Mouse (Mus musculus) kidney, adult 2 months (tissue): Measurements from ENCODE around the gene Washc3. TPM values are rescaled to one million over a fixed set of nuclear protein-coding genes. Genes with fewer than 3 reads are reported as not detected.
A peak's percentile ranks its signal among the peaks of the same experiment; 100 is the strongest.

Experiments
- DNase-seq: peaks from one replicate; pipeline ENCODE4 v3.0.0; 2021
- H3K27ac ChIP-seq: fragments of 200-500 bp; 2 replicates; pipeline ENCODE4 v1.5.1; 2012; ENCODE audit warnings: low read depth, low read length, control low read depth, inconsistent platforms; ENCODE audit not compliant: insufficient read depth
- H3K27me3 ChIP-seq: fragments of 200-500 bp; replicated peaks from 2 replicates; pipeline ENCODE4 v1.6.1; 2012; ENCODE audit warnings: mild to moderate bottlenecking, moderate library complexity, low read length, inconsistent platforms; ENCODE audit not compliant: control insufficient read depth, insufficient read depth
- H3K36me3 ChIP-seq: fragments of 200-500 bp; 2 replicates; pipeline ENCODE4 v1.6.1; 2012; ENCODE audit warnings: mild to moderate bottlenecking, moderate library complexity, low read length, inconsistent platforms; ENCODE audit not compliant: control insufficient read depth, insufficient read depth
- H3K4me1 ChIP-seq: fragments of 200-500 bp; 2 replicates; pipeline ENCODE4 v1.6.1; 2011; ENCODE audit warnings: low read length; ENCODE audit not compliant: control insufficient read depth, insufficient read depth
- H3K4me3 ChIP-seq: fragments of 200-500 bp; 2 replicates; pipeline ENCODE4 v1.5.1; 2011; ENCODE audit warnings: mild to moderate bottlenecking, low read depth, low read length, control low read depth; ENCODE audit not compliant: insufficient read depth
- CTCF ChIP-seq: fragments of 200-500 bp; conservative IDR thresholded peaks from 2 replicates; pipeline ENCODE4 v1.5.1; 2011; ENCODE audit warnings: low read depth, mild to moderate bottlenecking, control low read depth, low read length, moderate library complexity, mixed read lengths; ENCODE audit not compliant: insufficient read depth, insufficient read length
- POLR2A ChIP-seq: fragments of 200-500 bp; IDR thresholded peaks from one replicate; pipeline ENCODE4 v1.6.1; 2011; ENCODE audit warnings: low read depth, low read length, control low read depth
- WGBS: fragments of 180-500 bp; shearing (Covaris S2); methylation state at CpG from one replicate; pipeline ENCODE4 v1.1.7; 2018; 5-methylcytosine and 5-hydroxymethylcytosine counted together
- polyA plus RNA-seq: library from polyadenylated mRNA; depleted of rRNA; stranded (reverse); fragments of >200 nt; gene quantifications from 2 replicates; pipeline ENCODE4 v1.2.3, GENCODE M21; 2012

Washc3 gene
- polyA plus RNA-seq, 1 experiment, result 25.4 TPM

DNA sequence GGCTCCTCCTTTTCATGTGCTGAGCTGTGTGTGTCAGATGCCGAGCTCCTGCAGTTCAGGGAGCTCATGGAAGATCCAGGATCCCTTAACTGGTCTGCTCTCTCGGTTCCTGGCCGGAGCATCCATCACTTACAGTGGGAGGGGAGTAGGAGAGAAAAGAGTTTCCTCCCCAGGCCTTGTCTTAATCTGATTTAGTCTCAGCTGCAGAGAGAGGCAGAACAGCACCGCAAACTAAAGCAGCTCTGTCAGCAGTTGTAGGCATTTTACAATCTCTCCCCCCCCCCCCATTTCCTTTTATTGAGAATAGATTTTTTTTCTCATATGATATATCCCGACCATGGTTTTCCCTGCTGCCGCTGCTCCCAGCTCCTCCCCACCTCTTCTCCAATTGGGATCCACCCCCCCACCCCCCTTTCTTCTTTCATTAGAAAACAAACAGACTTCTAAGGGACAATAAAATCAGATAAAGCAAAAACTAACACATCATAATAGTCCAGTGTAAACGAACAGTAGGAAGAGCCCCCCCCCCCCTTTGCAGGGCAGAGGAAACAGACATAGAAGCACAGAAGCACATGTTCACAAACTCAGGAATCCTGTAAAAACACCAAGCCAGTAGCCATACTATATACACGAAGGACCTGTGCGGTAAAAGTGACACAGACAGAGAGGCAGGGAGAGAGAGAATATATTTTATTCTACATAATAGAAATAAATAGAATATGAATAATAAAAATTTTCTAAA, 51.4 kb downstream of the Washc3 start:
- no peak overlapping the region for H3K4me3 ChIP-seq
- 61% methylated on average over 9 of the region's 9 CpGs for WGBS
- H3K27ac ChIP-seq, result no peak overlapping the region
- no peak for DNase-seq
- no peaks in the 10 kb centered on the region for H3K27me3 ChIP-seq
- H3K4me1 ChIP-seq, result no peaks in the 10 kb centered on the region; the same call in 1 of the 2 replicates
- H3K36me3 ChIP-seq, result no peaks in the 10 kb centered on the region
- TF ChIP-seq CTCF (no peak), POLR2A (no peak)

DNA sequence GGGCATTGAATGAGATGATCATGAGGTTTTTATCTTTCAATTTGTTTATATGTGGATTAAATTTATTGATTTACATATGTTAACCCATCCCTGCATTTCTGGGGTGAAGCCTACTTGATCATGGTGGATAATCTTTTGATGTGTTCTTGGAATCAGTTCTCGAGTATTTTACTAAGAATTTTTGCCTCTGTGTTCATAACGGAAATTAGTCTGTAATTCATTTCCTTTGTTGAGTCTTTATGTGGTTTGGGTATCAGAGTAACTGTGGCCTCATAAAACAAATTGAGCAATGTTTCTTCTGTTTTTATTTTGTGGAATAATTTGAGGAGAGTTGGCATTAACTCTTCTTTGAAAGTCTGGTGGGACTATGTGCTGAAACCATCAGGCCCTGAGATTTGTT, 54.7 kb downstream of the Washc3 start:
- no peak for DNase-seq
- H3K36me3 ChIP-seq, result no peaks in the 10 kb centered on the region
- H3K27me3 ChIP-seq, result no peaks in the 10 kb centered on the region
- TF ChIP-seq POLR2A (no peak), CTCF (no peak)
- no peak overlapping the region for H3K27ac ChIP-seq
- H3K4me3 ChIP-seq, result no peak overlapping the region
- H3K4me1 ChIP-seq, result no peaks in the 10 kb centered on the region
- 77% methylated on average over 2 of the region's 2 CpGs for WGBS

DNA sequence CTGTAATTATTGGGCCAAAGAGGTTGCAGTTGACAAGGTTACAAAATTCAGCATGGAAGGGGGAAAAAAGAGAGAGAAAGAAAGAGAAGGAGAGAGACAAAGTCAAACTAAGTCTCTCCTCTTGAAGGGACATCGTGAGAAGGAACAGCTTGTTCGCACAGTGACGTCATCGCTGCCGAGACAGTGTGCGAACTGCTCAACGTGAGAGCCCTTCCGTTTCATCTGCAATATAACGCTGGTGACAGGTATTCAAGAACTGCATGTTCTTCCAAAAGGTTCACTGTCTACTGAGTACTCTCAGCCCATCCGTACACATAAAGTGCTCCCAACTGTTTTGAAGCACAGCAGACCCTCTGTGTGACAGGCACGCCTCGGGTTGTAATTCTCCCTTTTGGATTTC, 59.4 kb downstream of the Washc3 start:
- Histone ChIP-seq H3K27ac (no peak overlapping the region), H3K36me3 (no peaks in the 10 kb centered on the region), H3K4me3 (no peak overlapping the region), H3K27me3 (no peaks in the 10 kb centered on the region), H3K4me1 (no peaks in the 10 kb centered on the region)
- WGBS, result 58% methylated on average over 12 of the region's 12 CpGs
- TF ChIP-seq POLR2A, result no peak
- peak; percentile 8 for DNase-seq

DNA sequence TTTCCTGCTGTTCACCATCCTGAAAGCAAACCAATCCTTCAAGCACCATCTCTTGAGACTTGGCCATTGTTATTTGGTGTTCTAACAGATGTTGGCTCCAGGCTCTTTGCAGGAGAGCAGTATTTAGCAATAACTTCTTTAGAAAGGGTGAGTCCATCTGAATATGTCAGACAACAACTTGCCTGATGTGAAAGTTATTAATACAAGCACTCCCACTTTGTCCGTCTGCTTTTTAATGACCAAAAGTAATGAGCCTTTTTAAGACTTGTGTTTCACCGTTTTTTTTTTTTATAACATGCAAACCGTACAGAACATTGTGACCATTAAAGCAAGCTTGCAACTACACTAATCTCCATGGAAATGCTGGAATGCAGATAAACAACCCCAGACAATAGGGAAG, 60.3 kb downstream of the Washc3 start:
- peak overlapping the region; percentile 60 for H3K27ac ChIP-seq
- no peak overlapping the region for H3K4me3 ChIP-seq
- no peak for DNase-seq
- WGBS, result 33% methylated on average over 3 of the region's 3 CpGs
- H3K4me1 ChIP-seq, result no peaks in the 10 kb centered on the region
- no peaks in the 10 kb centered on the region for H3K27me3 ChIP-seq
- TF ChIP-seq CTCF (no peak), POLR2A (no peak)
- H3K36me3 ChIP-seq, result no peaks in the 10 kb centered on the region

DNA sequence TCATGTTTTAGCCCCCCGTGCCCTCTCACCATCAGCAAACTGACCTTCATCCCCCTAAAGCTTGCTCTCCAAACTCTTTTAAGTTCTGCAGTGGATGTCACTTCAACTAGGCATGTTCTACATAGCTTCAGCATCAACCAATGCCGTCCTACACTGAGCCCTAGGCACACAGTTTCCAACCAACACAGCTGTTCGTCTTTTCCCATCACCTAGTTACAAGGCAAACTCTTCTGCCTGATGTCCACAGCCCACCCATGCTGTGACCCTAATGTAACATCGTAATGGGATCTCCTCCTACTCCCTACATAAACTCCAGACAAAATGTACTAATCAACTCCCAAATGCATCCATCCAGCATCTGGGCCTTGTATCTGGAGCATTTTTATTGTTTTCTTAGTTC, 62.5 kb downstream of the Washc3 start:
- Histone ChIP-seq H3K27ac (no peak overlapping the region), H3K27me3 (no peaks in the 10 kb centered on the region), H3K36me3 (no peaks in the 10 kb centered on the region), H3K4me1 (no peaks in the 10 kb centered on the region), H3K4me3 (no peak overlapping the region)
- no peak for DNase-seq
- TF ChIP-seq CTCF (no peak), POLR2A (no peak)
- 69% methylated on average over 4 of the region's 4 CpGs for WGBS

DNA sequence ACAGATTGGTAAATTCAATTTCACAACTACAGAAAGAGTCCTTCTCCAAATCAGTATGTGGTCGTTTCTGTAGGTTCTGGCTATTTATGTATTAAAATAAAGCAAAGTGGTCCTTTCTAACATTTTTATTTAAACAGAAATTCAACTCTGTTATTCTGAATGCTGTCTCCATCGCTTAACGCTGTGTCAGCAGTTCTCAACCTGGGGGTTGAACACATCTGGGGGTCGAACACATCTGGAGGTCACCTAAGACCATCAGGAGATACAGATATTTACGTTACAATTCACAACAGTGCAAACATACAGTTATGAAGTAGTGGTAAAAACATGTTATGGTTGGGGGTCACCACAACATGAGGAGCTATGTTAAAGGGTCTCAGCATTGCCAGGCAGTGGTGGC, 73.2 kb downstream of the Washc3 start:
- Histone ChIP-seq H3K4me3 (no peak overlapping the region), H3K27ac (no peak overlapping the region), H3K36me3 (no peaks in the 10 kb centered on the region), H3K4me1 (no peaks in the 10 kb centered on the region), H3K27me3 (no peaks in the 10 kb centered on the region; the same call in 1 of the 2 replicates)
- no peak for TF ChIP-seq POLR2A
- no peak for TF ChIP-seq CTCF
- DNase-seq, result no peak
- WGBS, result 89% methylated on average over 5 of the region's 5 CpGs

DNA sequence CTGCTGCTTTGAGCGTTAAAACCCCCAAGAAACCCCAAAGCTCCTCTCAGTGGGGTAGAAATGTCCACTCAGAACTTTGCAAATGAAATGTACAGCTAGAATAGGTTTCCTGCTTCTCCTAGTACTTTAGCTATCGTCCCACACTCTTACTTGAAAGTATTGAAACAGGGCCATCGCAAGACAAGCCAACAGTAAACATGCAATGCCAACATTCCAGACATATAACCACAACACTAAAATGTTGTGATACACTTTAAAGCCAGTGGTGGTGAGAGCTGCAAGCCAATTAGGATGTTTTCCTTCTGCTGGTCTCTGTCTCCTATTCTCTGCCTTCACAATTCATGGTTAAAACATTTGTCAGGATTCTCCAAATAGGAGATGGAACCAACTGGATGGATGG, 80.8 kb downstream of the Washc3 start:
- no peak for TF ChIP-seq CTCF
- no peak for TF ChIP-seq POLR2A
- no peak for DNase-seq
- WGBS, result 84% methylated on average over 3 of the region's 3 CpGs
- no peaks in the 10 kb centered on the region for H3K36me3 ChIP-seq
- no peaks in the 10 kb centered on the region; the same call in 1 of the 2 replicates for H3K27me3 ChIP-seq
- H3K27ac ChIP-seq, result no peak overlapping the region
- no peak overlapping the region for H3K4me3 ChIP-seq
- no peaks in the 10 kb centered on the region for H3K4me1 ChIP-seq
